In genomic region chr13:65113239-65113638, GRCm38 (mm10) we compare ENCODE assay signal across 7 mouse cellular contexts. TPM values are rescaled to one million over a fixed set of nuclear protein-coding genes. Genes with fewer than 3 reads are reported as not detected.
A peak's percentile ranks its signal among the peaks of the same experiment; 100 is the strongest.
DNase-seq lines count a peak whose midpoint lies in the region; ATAC-seq and TF ChIP-seq lines count a peak whose summit lies in the region.

No protein-coding gene starts in this region.

- H3K9me3 ChIP-seq in lung, postnatal 0 days (ENCODE audit: low read length), result no peaks in the 10 kb centered on the region
- no peaks in the 10 kb centered on the region for H3K9me3 ChIP-seq in limb, embryonic 12.5 days
- H3K9me3 ChIP-seq in stomach, embryonic 14.5 days (ENCODE audit: control insufficient read depth, low read depth, low read length), result no peaks in the 10 kb centered on the region

- intact Hi-C loops in left cerebral cortex, postnatal 10 days (cut with DNase I), result loop anchor here (5.0 to 10.0 kb wide), 2 partner anchors 129 to 668 kb away; no protein-coding TSS in a partner anchor

- no peaks in the 10 kb centered on the region for H3K4me1 ChIP-seq in lung, postnatal 0 days (ENCODE audit: insufficient read depth, low read depth, low read length)
- H3K4me1 ChIP-seq in limb, embryonic 12.5 days (replicated peaks), result peaks cover 10% of the 10 kb centered on the region; the same call in 1 of the 2 replicates
- H3K4me1 ChIP-seq in stomach, embryonic 14.5 days (ENCODE audit: control insufficient read depth, insufficient read depth, low read length), result 0 out of 2 replicates have a peak, but pooled peaks cover 10% of the 10 kb centered on the region

- H3K4me2 ChIP-seq in lung, postnatal 0 days (replicated peaks; ENCODE audit: low read depth, low read length), result peak overlapping the region; percentile 56
- peak overlapping the region; percentile 82 for H3K4me2 ChIP-seq in limb, embryonic 12.5 days
- H3K4me2 ChIP-seq in stomach, embryonic 14.5 days (replicated peaks; ENCODE audit: low read depth, low read length), result peak overlapping the region; percentile 71

- TF ChIP-seq EP300 in lung, postnatal 0 days (IDR thresholded peaks at IDR 0.05), result no peak

- ATAC-seq in lung, postnatal 0 days, result no peak
- peak; percentile 15; the same call in 1 of the 2 replicates for ATAC-seq in erythroid progenitor cell, adult 5-6 weeks (replicated peaks; ENCODE audit: low FRiP score, poor library complexity, severe bottlenecking)
- ATAC-seq in limb, embryonic 12.5 days (ENCODE audit: insufficient number of reproducible peaks, insufficient read depth, low FRiP score, low TSS enrichment, low read depth), result no peak; the same call in 1 of the 2 replicates
- ATAC-seq in stomach, embryonic 14.5 days (ENCODE audit: insufficient number of reproducible peaks, insufficient read depth, low FRiP score, low read depth), result no peak

- H3K4me3 ChIP-seq in lung, postnatal 0 days (ENCODE audit: low read depth, low read length), result peak overlapping the region; percentile 76
- H3K4me3 ChIP-seq in limb, embryonic 12.5 days (replicated peaks), result peak overlapping the region; percentile 86
- peak overlapping the region; percentile 89 for H3K4me3 ChIP-seq in stomach, embryonic 14.5 days (ENCODE audit: low read depth, low read length)

- H3K27me3 ChIP-seq in lung, postnatal 0 days (replicated peaks; ENCODE audit: insufficient read depth, low read length), result no peaks in the 10 kb centered on the region
- no peaks in the 10 kb centered on the region for H3K27me3 ChIP-seq in limb, embryonic 12.5 days
- H3K27me3 ChIP-seq in stomach, embryonic 14.5 days (ENCODE audit: control insufficient read depth, insufficient read depth, low read length), result no peaks in the 10 kb centered on the region

- H3K27ac ChIP-seq in lung, postnatal 0 days (ENCODE audit: low read length), result peak overlapping the region; percentile 89
- peak overlapping the region; percentile 94 for H3K27ac ChIP-seq in limb, embryonic 12.5 days
- peak overlapping the region; percentile 92; the same call in 1 of the 2 replicates for H3K27ac ChIP-seq in stomach, embryonic 14.5 days (ENCODE audit: low read length)

- no peaks in the 10 kb centered on the region for H3K36me3 ChIP-seq in lung, postnatal 0 days (ENCODE audit: insufficient read depth, low read length)
- no peaks in the 10 kb centered on the region for H3K36me3 ChIP-seq in limb, embryonic 12.5 days
- H3K36me3 ChIP-seq in stomach, embryonic 14.5 days (ENCODE audit: control insufficient read depth, insufficient read depth, low read length), result no peaks in the 10 kb centered on the region

- DNase-seq in lung, postnatal 0 days (ENCODE audit: low spot score), result peak; percentile 33
- DNase-seq in lung, postnatal 10 days, result no peak
- DNase-seq in left cerebral cortex, postnatal 10 days (ENCODE audit: extremely low spot score in 1 of 2, low spot score in 2 of 2), result no peak
- DNase-seq in layer of hippocampus, adult 8-10 months (ENCODE audit: low spot score in 2 of 2), result no peak

- H3K9ac ChIP-seq in lung, postnatal 0 days (replicated peaks; ENCODE audit: low read depth), result peak overlapping the region; percentile 90
- H3K9ac ChIP-seq in limb, embryonic 12.5 days (replicated peaks), result 0 out of 2 replicates have a peak overlapping the region, but pooled peaks have one; percentile 93
- H3K9ac ChIP-seq in stomach, embryonic 14.5 days (replicated peaks; ENCODE audit: low read depth, low read length), result peak overlapping the region; percentile 91; the same call in 1 of the 2 replicates

- 68% methylated on average over 3 of the region's 3 CpGs for WGBS in lung, postnatal 0 days
- WGBS in limb, embryonic 12.5 days, result 67% methylated on average over 3 of the region's 3 CpGs
- 67% methylated on average over 3 of the region's 3 CpGs for WGBS in stomach, embryonic 14.5 days

- no peak for TF ChIP-seq CTCF in lung, postnatal 0 days (IDR thresholded peaks at IDR 0.05)

RNA-seq across cellular contexts. Expression of gene Mfsd14b, which starts 0.5 kb away (rescaled TPM):
- polyA plus RNA-seq in lung, postnatal 0 days (2015; fragmentation: Nextera tagmentation; extraction: Ambion mirVana), result 46.1 and 52.2 TPM in 2 replicates
- total RNA-seq in erythroid progenitor cell, adult 5-6 weeks (2015; ENCODE audit: low replicate concordance), result 41.4 and 42.3 TPM in 2 replicates
- total RNA-seq in erythroid progenitor cell, adult 5-6 weeks (2017; ENCODE audit: low replicate concordance), result 44.0 and 54.0 TPM in 2 replicates
- 60.2 and 62.8 TPM in 2 replicates for polyA plus RNA-seq in limb, embryonic 12.5 days (2016; fragmentation: Nextera tagmentation; extraction: Ambion mirVana)
- 56.2 and 62.3 TPM in 2 replicates for polyA plus RNA-seq in stomach, embryonic 14.5 days (2014; fragmentation: Nextera tagmentation; extraction: Ambion mirVana)
- total RNA-seq in left cerebral cortex, postnatal 10 days (2021), result 10 to 100 TPM; 28.7 to 33.4 TPM
- total RNA-seq in layer of hippocampus, adult 8-10 months (2022), result 10 to 100 TPM; 37.1 to 48.9 (median 43.6) TPM

RNA-seq across cellular contexts. Expression of gene Olfr465-ps1, which starts 24.6 kb away (rescaled TPM):
- not detected in 2 replicates for polyA plus RNA-seq in lung, postnatal 0 days (2015; fragmentation: Nextera tagmentation; extraction: Ambion mirVana)
- total RNA-seq in erythroid progenitor cell, adult 5-6 weeks (2015; ENCODE audit: low replicate concordance), result not detected in 2 replicates
- total RNA-seq in erythroid progenitor cell, adult 5-6 weeks (2017; ENCODE audit: low replicate concordance), result not detected in 2 replicates
- polyA plus RNA-seq in limb, embryonic 12.5 days (2016; fragmentation: Nextera tagmentation; extraction: Ambion mirVana), result not detected in 2 replicates
- polyA plus RNA-seq in stomach, embryonic 14.5 days (2014; fragmentation: Nextera tagmentation; extraction: Ambion mirVana), result not detected in 2 replicates
- total RNA-seq in left cerebral cortex, postnatal 10 days (2021), result not detected
- not detected for total RNA-seq in layer of hippocampus, adult 8-10 months (2022)

RNA-seq across cellular contexts. Expression of gene Olfr466, which starts 36.8 kb away (rescaled TPM):
- not detected in 2 replicates for polyA plus RNA-seq in lung, postnatal 0 days (2015; fragmentation: Nextera tagmentation; extraction: Ambion mirVana)
- not detected in 2 replicates for total RNA-seq in erythroid progenitor cell, adult 5-6 weeks (2015; ENCODE audit: low replicate concordance)
- total RNA-seq in erythroid progenitor cell, adult 5-6 weeks (2017; ENCODE audit: low replicate concordance), result not detected in 2 replicates
- not detected in 2 replicates for polyA plus RNA-seq in limb, embryonic 12.5 days (2016; fragmentation: Nextera tagmentation; extraction: Ambion mirVana)
- not detected in 2 replicates for polyA plus RNA-seq in stomach, embryonic 14.5 days (2014; fragmentation: Nextera tagmentation; extraction: Ambion mirVana)
- not detected for total RNA-seq in left cerebral cortex, postnatal 10 days (2021)
- total RNA-seq in layer of hippocampus, adult 8-10 months (2022), result not detected
